Mouse (Mus musculus) forebrain, embryonic 14.5 days (tissue): ENCODE data around the gene Spdef. TPM values are rescaled to one million over a fixed set of nuclear protein-coding genes. Genes with fewer than 3 reads are reported as not detected.

Experiments used
- ATAC-seq: fragments of 200-750 bp; cut with Nextera tagmentation; 2 replicates; pipeline ENCODE4 v1.8.0; 2017; ENCODE audit warnings: mild to moderate bottlenecking, moderate library complexity
- DNase-seq: peaks from one replicate; pipeline ENCODE4 v3.0.0-alpha.2; 2015; ENCODE audit warnings: low spot score
- H3K27ac ChIP-seq: fragments of 300-500 bp; sonication (generic); 2 replicates; pipeline ENCODE4 v1.5.1; 2014; ENCODE audit warnings: low read depth, mild to moderate bottlenecking, control low read depth, low read length, moderate library complexity
- H3K27me3 ChIP-seq: fragments of 300-500 bp; sonication (generic); replicated peaks from 2 replicates; pipeline ENCODE4 v1.6.1; 2014; ENCODE audit warnings: low read length, control low read depth, mixed read lengths; ENCODE audit not compliant: control insufficient read depth, insufficient read depth
- H3K36me3 ChIP-seq: fragments of 300-500 bp; sonication (generic); 2 replicates; pipeline ENCODE4 v1.6.1; 2014; ENCODE audit warnings: low read length, control low read depth; ENCODE audit not compliant: control insufficient read depth, insufficient read depth
- H3K4me1 ChIP-seq: fragments of 300-500 bp; sonication (generic); 2 replicates; pipeline ENCODE4 v1.6.1; 2014; ENCODE audit warnings: antibody characterized with exemption, low read length, control low read depth; ENCODE audit not compliant: control insufficient read depth, insufficient read depth
- H3K4me2 ChIP-seq: fragments of 300-500 bp; sonication (generic); 2 replicates; pipeline ENCODE4 v1.6.1; 2014; ENCODE audit warnings: mild to moderate bottlenecking, control low read depth, low read length
- H3K4me3 ChIP-seq: fragments of 300-500 bp; sonication (generic); 2 replicates; pipeline ENCODE4 v1.5.1; 2014; ENCODE audit warnings: low read depth, low read length, control low read depth
- H3K9ac ChIP-seq: fragments of 300-500 bp; sonication (generic); 2 replicates; pipeline ENCODE4 v1.6.1; 2014; ENCODE audit warnings: mild to moderate bottlenecking, low read length, control low read depth, moderate library complexity
- H3K9me3 ChIP-seq: fragments of 300-500 bp; sonication (generic); replicated peaks from 2 replicates; pipeline ENCODE4 v1.6.1; 2016; ENCODE audit warnings: low read length, control low read depth, mixed read lengths; ENCODE audit not compliant: control insufficient read depth
- WGBS: fragments of 180-500 bp; shearing (Covaris S2); extraction: QIAGEN DNeasy Blood & Tissue Kit; methylation state at CpG from one replicate; pipeline ENCODE4 v1.1.7; 2014; 5-methylcytosine and 5-hydroxymethylcytosine counted together
- polyA plus RNA-seq: library from polyadenylated mRNA; unstranded; fragments of >200 nt; fragmentation: Nextera tagmentation; extraction: Ambion mirVana; gene quantifications from 2 replicates; pipeline ENCODE4 v1.2.1, GENCODE M21; 2014

Gene Spdef
- polyA plus RNA-seq, 1 experiment from 2014 or later: 0.44 TPM

GRCm38 (mm10) chr17:27719663-27720062 lies 9.1 kb downstream of the Spdef start:
- ATAC-seq: no peak
- Histone ChIP-seq H3K27ac (no peak overlapping the region), H3K4me3 (no peak overlapping the region), H3K9me3 (no peaks in the 10 kb centered on the region), H3K36me3 (no peaks in the 10 kb centered on the region), H3K27me3 (no peaks in the 10 kb centered on the region), H3K4me2 (no peak overlapping the region), H3K4me1 (no peaks in the 10 kb centered on the region; the same call in 1 of the 2 replicates), H3K9ac (no peak overlapping the region)
- 70% methylated on average over 14 of the region's 14 CpGs for WGBS
- no peak for DNase-seq

DNA sequence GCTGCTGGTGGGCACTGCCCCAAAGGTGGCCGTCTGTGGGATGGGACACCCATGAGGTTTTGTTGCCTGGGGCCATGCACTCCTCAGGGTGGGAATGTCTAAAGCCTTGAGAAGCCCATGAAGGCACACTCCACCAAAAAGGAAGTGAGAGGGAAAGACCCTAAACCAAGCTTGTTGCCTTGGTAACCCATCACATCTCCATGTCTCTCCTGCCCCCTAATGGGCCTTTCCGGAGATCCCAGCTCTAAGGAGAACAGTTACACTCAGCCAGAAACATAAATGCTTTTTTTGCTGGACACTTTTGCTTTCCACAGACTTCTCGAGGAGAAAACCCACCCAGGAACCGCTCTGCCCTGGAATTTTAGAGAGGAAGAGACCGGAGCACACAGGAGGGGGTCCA lies 10.5 kb downstream of the Spdef start:
- Histone ChIP-seq H3K4me1 (no peaks in the 10 kb centered on the region; the same call in 1 of the 2 replicates), H3K27me3 (no peaks in the 10 kb centered on the region), H3K9ac (no peak overlapping the region; the same call in 1 of the 2 replicates), H3K27ac (no peak overlapping the region), H3K4me3 (no peak overlapping the region), H3K4me2 (no peak overlapping the region), H3K9me3 (no peaks in the 10 kb centered on the region), H3K36me3 (no peaks in the 10 kb centered on the region)
- WGBS: 55% methylated on average over 5 of the region's 5 CpGs
- DNase-seq (peak; percentile 64), ATAC-seq (0 out of 2 replicates have a peak, but pooled peaks have one; percentile 34)

GRCm38 (mm10) chr17:27716804-27717203 lies 12.0 kb downstream of the Spdef start:
- H3K9me3 ChIP-seq: no peaks in the 10 kb centered on the region
- peak; percentile 36 for DNase-seq
- no peaks in the 10 kb centered on the region for H3K27me3 ChIP-seq
- H3K27ac ChIP-seq: no peak overlapping the region
- H3K9ac ChIP-seq: peak overlapping the region; percentile 13; the same call in 1 of the 2 replicates
- 0 out of 2 replicates have a peak overlapping the region, but pooled peaks have one; percentile 11 for H3K4me3 ChIP-seq
- WGBS: 4% methylated on average over 16 of the region's 16 CpGs
- ATAC-seq: peak; percentile 33
- H3K4me1 ChIP-seq: no peaks in the 10 kb centered on the region; the same call in 1 of the 2 replicates
- no peaks in the 10 kb centered on the region for H3K36me3 ChIP-seq
- peak overlapping the region; percentile 46 for H3K4me2 ChIP-seq

DNA sequence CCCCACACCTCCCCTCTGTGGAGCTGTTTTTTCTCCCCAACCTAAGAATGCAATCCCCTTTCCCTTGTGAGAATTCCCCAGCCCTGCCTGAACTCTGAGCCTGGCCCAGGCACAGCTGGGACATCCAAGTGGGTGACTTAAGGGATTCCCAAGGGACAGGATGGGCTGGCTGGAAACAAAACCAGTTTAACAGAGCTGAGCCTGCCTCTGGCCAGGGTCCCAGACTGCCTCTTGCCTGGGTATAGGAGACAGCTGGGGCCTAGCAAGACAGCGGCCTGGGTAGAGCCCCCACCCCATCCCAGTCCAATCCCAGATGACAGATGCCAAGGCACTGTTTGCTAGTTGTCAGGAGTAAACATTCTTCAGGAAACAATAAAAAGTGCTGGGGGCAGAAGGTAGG lies 15.9 kb downstream of the Spdef start:
- DNase-seq: peak; percentile 53
- 70% methylated on average over 1 of the region's 1 CpGs for WGBS

GRCm38 (mm10) chr17:27709650-27710049 lies 19.1 kb downstream of the Spdef start:
- no peak for ATAC-seq
- 73% methylated on average over 5 of the region's 5 CpGs for WGBS
- no peak for DNase-seq
- Histone ChIP-seq H3K4me3 (no peak overlapping the region), H3K27me3 (0 out of 2 replicates have a peak, but pooled peaks cover 4% of the 10 kb centered on the region), H3K27ac (no peak overlapping the region), H3K9ac (no peak overlapping the region), H3K9me3 (no peaks in the 10 kb centered on the region), H3K4me2 (no peak overlapping the region), H3K4me1 (peaks cover 2% of the 10 kb centered on the region; the same call in 1 of the 2 replicates), H3K36me3 (no peaks in the 10 kb centered on the region)

More for the DNA sequence above, 15.9 kb downstream of the Spdef start:
- ATAC-seq: no peak
- Histone ChIP-seq H3K4me3 (no peak overlapping the region), H3K4me1 (peaks cover 2% of the 10 kb centered on the region; the same call in 1 of the 2 replicates), H3K9me3 (no peaks in the 10 kb centered on the region), H3K9ac (no peak overlapping the region), H3K4me2 (no peak overlapping the region), H3K27ac (no peak overlapping the region), H3K27me3 (no peaks in the 10 kb centered on the region), H3K36me3 (no peaks in the 10 kb centered on the region)

DNA sequence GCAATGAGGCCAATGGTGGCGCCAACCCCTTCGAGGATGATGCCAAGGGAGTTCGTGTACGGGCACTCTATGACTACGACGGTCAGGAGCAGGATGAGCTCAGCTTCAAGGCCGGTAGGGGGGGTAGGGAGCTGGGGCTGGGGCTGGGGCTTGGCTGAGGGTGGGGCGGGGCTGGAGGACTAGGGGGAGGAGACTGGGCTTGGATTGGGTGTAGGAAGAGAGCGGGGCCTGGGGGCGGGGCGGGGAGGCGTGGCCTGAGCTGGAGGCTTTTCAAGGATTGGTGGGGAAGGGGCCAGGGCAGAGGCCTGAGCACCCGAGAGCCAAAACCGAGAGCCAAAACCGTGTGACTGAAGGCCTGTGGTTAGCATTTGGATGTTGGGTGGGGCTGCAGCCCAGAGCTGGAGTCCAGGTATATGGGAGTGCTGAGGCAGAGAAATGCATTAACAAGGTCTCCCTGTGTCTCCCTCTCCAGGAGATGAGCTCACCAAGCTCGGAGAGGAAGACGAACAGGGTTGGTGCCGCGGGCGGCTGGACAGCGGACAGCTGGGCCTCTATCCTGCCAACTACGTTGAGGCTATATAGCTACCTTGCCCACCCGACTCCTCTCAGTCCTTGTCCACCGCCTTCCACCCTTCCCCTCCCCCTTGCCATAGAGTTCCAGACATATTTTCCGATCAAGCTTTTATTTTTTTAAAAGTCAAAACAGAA lies 20.6 kb downstream of the Spdef start:
- H3K4me2 ChIP-seq: peak overlapping the region; percentile 50
- DNase-seq (peak; percentile 86), ATAC-seq (peak; percentile 88)
- no peaks in the 10 kb centered on the region for H3K36me3 ChIP-seq
- WGBS: 4% methylated on average over 22 of the region's 25 CpGs
- H3K9ac ChIP-seq: peak overlapping the region; percentile 41
- peaks cover 2% of the 10 kb centered on the region; the same call in 1 of the 2 replicates for H3K4me1 ChIP-seq
- no peaks in the 10 kb centered on the region for H3K9me3 ChIP-seq
- H3K4me3 ChIP-seq: peak overlapping the region; percentile 8; the same call in 1 of the 2 replicates
- 0 out of 2 replicates have a peak, but pooled peaks cover 4% of the 10 kb centered on the region for H3K27me3 ChIP-seq
- no peak overlapping the region for H3K27ac ChIP-seq

DNA sequence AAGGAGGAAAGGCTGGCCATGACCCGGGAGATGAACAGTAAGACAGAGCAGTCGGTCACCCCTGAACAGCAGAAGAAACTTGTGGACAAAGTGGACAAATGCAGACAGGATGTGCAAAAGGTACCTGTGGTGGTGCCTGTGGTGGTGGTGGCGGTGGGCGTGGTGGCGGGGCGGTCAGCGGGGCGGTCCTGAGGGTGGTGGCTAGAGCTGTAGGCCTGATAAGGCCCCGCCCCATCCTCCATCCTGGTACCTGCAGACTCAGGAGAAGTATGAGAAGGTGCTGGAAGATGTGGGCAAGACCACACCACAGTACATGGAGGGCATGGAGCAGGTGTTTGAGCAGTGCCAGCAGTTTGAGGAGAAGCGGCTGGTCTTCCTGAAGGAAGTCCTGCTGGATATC lies 23.1 kb downstream of the Spdef start:
- no peak overlapping the region for H3K27ac ChIP-seq
- ATAC-seq (no peak), DNase-seq (no peak)
- H3K36me3 ChIP-seq: no peaks in the 10 kb centered on the region
- no peak overlapping the region for H3K9ac ChIP-seq
- H3K9me3 ChIP-seq: no peaks in the 10 kb centered on the region
- no peak overlapping the region for H3K4me2 ChIP-seq
- 0 out of 2 replicates have a peak, but pooled peaks cover 4% of the 10 kb centered on the region for H3K27me3 ChIP-seq
- WGBS: 46% methylated on average over 10 of the region's 10 CpGs
- peaks cover 4% of the 10 kb centered on the region; the same call in 1 of the 2 replicates for H3K4me1 ChIP-seq
- H3K4me3 ChIP-seq: no peak overlapping the region

DNA sequence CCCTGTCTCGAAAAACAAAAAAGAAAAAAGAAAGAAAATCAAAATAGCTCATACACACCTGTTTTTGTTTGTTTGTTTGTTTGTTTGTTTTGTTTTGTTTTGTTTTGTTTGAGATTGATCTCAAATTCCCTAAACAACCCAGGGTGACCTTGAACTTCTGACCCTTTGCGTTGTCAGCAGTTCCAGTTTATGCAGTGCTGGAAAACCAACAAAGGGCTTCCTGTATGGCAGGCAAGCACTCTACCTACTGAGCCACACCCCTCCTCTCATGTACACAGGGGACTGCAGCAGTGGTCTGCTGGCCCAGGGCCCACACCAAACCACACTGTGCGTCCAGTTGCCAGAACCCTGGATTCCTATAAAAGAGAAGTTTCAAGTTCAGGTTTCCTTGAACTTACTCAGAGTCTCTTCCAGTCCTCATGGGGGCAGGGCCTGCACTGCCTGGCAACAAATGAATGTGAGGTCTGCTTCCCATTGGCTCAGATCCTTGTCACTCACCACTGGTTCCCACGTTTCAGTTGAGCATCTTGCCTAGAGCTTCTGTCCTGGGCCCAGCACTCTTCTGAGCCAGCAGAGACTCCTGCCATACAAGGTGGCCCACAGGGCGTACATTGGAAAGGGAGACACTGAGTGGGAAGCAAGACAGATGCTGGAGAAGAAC lies 24.7 kb downstream of the Spdef start:
- 69% methylated on average over 5 of the region's 5 CpGs for WGBS
- ATAC-seq (no peak), DNase-seq (peak; percentile 63)

More for the DNA sequence above, 24.7 kb downstream of the Spdef start:
- Histone ChIP-seq H3K4me1 (peaks cover 4% of the 10 kb centered on the region; the same call in 1 of the 2 replicates), H3K4me3 (no peak overlapping the region), H3K4me2 (no peak overlapping the region), H3K9ac (no peak overlapping the region), H3K36me3 (no peaks in the 10 kb centered on the region), H3K9me3 (no peaks in the 10 kb centered on the region), H3K27ac (no peak overlapping the region), H3K27me3 (0 out of 2 replicates have a peak, but pooled peaks cover 4% of the 10 kb centered on the region)
